Comparison of ENCODE assay signal across 12 mouse cellular contexts in the genomic region with DNA sequence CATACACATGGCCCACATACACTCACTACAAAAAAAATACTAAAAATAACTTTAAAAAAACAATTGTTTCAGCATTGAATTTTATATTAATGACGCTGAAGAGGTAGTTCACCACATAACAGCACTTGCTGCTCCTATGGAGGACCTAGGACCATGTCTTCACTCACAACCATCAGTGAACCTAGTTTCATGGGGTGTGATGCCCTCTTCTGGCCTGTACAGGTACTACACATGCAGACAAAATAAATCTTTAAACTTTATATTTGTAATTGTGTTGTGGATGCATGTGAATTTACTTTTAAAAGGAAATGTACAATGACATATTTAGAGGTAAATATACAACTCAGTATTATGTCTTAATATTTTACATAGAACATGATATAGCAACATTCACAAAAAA. TPM values are rescaled to one million over a fixed set of nuclear protein-coding genes. Genes with fewer than 3 reads are reported as not detected.
A peak's percentile ranks its signal among the peaks of the same experiment; 100 is the strongest.
DNase-seq lines count a peak whose midpoint lies in the region; TF ChIP-seq lines count a peak whose summit lies in the region.
"Had no signal": no experiment of that assay in that cellular context is flagged by ENCODE, and none has a peak within 500 bp of the region (broad histone marks: within the 10 kb centered on the region; RNA-seq: fewer than 3 reads in every experiment).

No protein-coding gene starts in this region.

- no peaks in the 10 kb centered on the region for H3K36me3 ChIP-seq in E14TG2a.4 (ENCODE audit: insufficient read depth, low read length)
- H3K36me3 ChIP-seq: heart, embryonic 15.5 days; limb, embryonic 12.5 days had no signal

- H3K27ac ChIP-seq in left cerebral cortex, adult 2 months: no peak overlapping the region
- H3K27ac ChIP-seq: heart, embryonic 15.5 days; limb, embryonic 12.5 days had no signal

- H3K27me3 ChIP-seq in E14TG2a.4 (ENCODE audit: insufficient read depth, low read length): no peaks in the 10 kb centered on the region
- H3K27me3 ChIP-seq: heart, embryonic 15.5 days; limb, embryonic 12.5 days had no signal

- TF ChIP-seq CTCF in left cerebral cortex, adult 2 months (IDR thresholded peaks at IDR 0.05): peak; percentile 59
- peak; percentile 98 for TF ChIP-seq CTCF in E14TG2a.4 (conservative IDR thresholded peaks at IDR 0.05; ENCODE audit: low read length)

- DNase-seq in left cerebral cortex, adult 2 months (ENCODE audit: extremely low spot score in 1 of 2, low spot score in 2 of 2): no peak
- DNase-seq in left cerebral cortex, postnatal 25 days (ENCODE audit: low spot score in 2 of 2): no peak
- DNase-seq in A20 (ENCODE audit: low read depth, low spot score): peak; percentile 50
- DNase-seq in induced T-regulatory cell, adult 2 months (ENCODE audit: low read depth): peak; percentile 45
- DNase-seq in embryo, embryonic 9.5 days (ENCODE audit: extremely low spot score): no peak
- DNase-seq in right cerebral cortex, adult 2 months (ENCODE audit: low spot score in 2 of 2): no peak
- DNase-seq: adrenal gland, postnatal 10 days; cerebellum, postnatal 25 days; kidney, postnatal 10 days had no signal

- no peaks in the 10 kb centered on the region for H3K4me1 ChIP-seq in E14TG2a.4 (replicated peaks; ENCODE audit: low read depth, low read length)
- H3K4me1 ChIP-seq: heart, embryonic 15.5 days; limb, embryonic 12.5 days had no signal

- intact Hi-C loops in left cerebral cortex, adult 2 months (cut with DNase I): no loop called here
- intact Hi-C loops in left cerebral cortex, postnatal 25 days (cut with DNase I): no loop called here

- H3K9me3 ChIP-seq in E14TG2a.4 (ENCODE audit: low read length): no peaks in the 10 kb centered on the region
- H3K9me3 ChIP-seq: heart, embryonic 15.5 days; limb, embryonic 12.5 days had no signal

- H3K4me3 ChIP-seq in left cerebral cortex, adult 2 months: no peak overlapping the region
- H3K4me3 ChIP-seq in E14TG2a.4 (replicated peaks; ENCODE audit: low read length): no peak overlapping the region
- H3K4me3 ChIP-seq: heart, embryonic 15.5 days; limb, embryonic 12.5 days had no signal

RNA-seq across cellular contexts. Expression of gene Txndc16, which starts 21.5 kb away (rescaled TPM):
- total RNA-seq in left cerebral cortex, adult 2 months (2021): 10 to 100 TPM; 65.6 to 66.5 TPM
- total RNA-seq in left cerebral cortex, postnatal 25 days (2021): 10 to 100 TPM; 67.2 to 69.8 TPM

RNA-seq across cellular contexts. Expression of gene Gpr137c, which starts 22.1 kb away (rescaled TPM):
- 10 to 100 TPM; 33.8 to 35.3 TPM for total RNA-seq in left cerebral cortex, adult 2 months (2021)
- 10 to 100 TPM; 29.8 to 39.9 TPM for total RNA-seq in left cerebral cortex, postnatal 25 days (2021)

Comparison
In these comparisons a context has a peak if more than half of its experiments do, and no peak if none do; other contexts are left out.
1. DNase-seq: peak in A20 (single experiment) and induced T-regulatory cell, adult 2 months (single experiment); none in left cerebral cortex, adult 2 months (0 of 2), left cerebral cortex, postnatal 25 days (0 of 2), embryo, embryonic 9.5 days (single experiment) and right cerebral cortex, adult 2 months (0 of 2).